10 mouse cellular contexts compared by ENCODE assay signal in genomic region chr9:46067691-46068090, GRCm38 (mm10). TPM values are rescaled to one million over a fixed set of nuclear protein-coding genes. Genes with fewer than 3 reads are reported as not detected.
DNase-seq lines count a peak whose midpoint lies in the region; ATAC-seq and TF ChIP-seq lines count a peak whose summit lies in the region.
"Had no signal": no experiment of that assay in that cellular context is flagged by ENCODE, and none has a peak within 500 bp of the region (broad histone marks: within the 10 kb centered on the region; RNA-seq: fewer than 3 reads in every experiment).

No protein-coding gene starts in this region.

- H3K9ac ChIP-seq in limb, embryonic 15.5 days, result no peak overlapping the region
- H3K9ac ChIP-seq: hindbrain, embryonic 15.5 days had no signal

- H3K4me3 ChIP-seq in limb, embryonic 15.5 days, result no peak overlapping the region
- no peak overlapping the region for H3K4me3 ChIP-seq in myocyte
- H3K4me3 ChIP-seq: hindbrain, embryonic 15.5 days had no signal

- H3K27ac ChIP-seq in limb, embryonic 15.5 days, result no peak overlapping the region
- H3K27ac ChIP-seq: hindbrain, embryonic 15.5 days had no signal

- peak; percentile 77 for ATAC-seq in limb, embryonic 15.5 days (ENCODE audit: insufficient number of reproducible peaks, low FRiP score, low TSS enrichment, low read depth)

- H3K4me2 ChIP-seq in limb, embryonic 15.5 days, result no peak overlapping the region
- peak overlapping the region; percentile 49 for H3K4me2 ChIP-seq in myocyte (ENCODE audit: low read depth)
- H3K4me2 ChIP-seq: hindbrain, embryonic 15.5 days had no signal

- peaks cover 33% of the 10 kb centered on the region for H3K4me1 ChIP-seq in limb, embryonic 15.5 days

- H3ac ChIP-seq in myocyte (ENCODE audit: control insufficient read depth, insufficient read length), result no peak overlapping the region

- DNase-seq in adrenal gland, postnatal 25 days, result peak; percentile 10
- DNase-seq in adrenal gland, postnatal 4 days (ENCODE audit: low spot score in 2 of 2), result no peak
- peak; percentile 43 for DNase-seq in embryo, embryonic 11 days
- no peak for DNase-seq in frontal cortex, postnatal 10 days (ENCODE audit: low spot score in 2 of 2)
- DNase-seq in left cerebral cortex, adult 9 months (ENCODE audit: low spot score in 2 of 2), result no peak
- DNase-seq in heart, adult 18-20 months, result no peak
- DNase-seq: cerebellum, adult 11 months had no signal

- no peaks in the 10 kb centered on the region for H3K36me3 ChIP-seq in limb, embryonic 15.5 days
- no peaks in the 10 kb centered on the region for H3K36me3 ChIP-seq in myocyte (ENCODE audit: control insufficient read depth, insufficient read depth)
- H3K36me3 ChIP-seq: hindbrain, embryonic 15.5 days had no signal

- TF ChIP-seq POLR2A in myocyte (IDR thresholded peaks at IDR 0.05; ENCODE audit: insufficient read length, low read depth), result no peak

- H3K79me2 ChIP-seq in myocyte (ENCODE audit: control insufficient read depth, insufficient read depth), result peaks cover 33% of the 10 kb centered on the region

- 32% methylated on average over 7 of the region's 7 CpGs for WGBS in limb, embryonic 15.5 days

- no peaks in the 10 kb centered on the region for H3K27me3 ChIP-seq in limb, embryonic 15.5 days
- no peaks in the 10 kb centered on the region for H3K27me3 ChIP-seq in myocyte (ENCODE audit: control insufficient read depth, insufficient read depth, insufficient read length)
- H3K27me3 ChIP-seq: hindbrain, embryonic 15.5 days had no signal

- H3K9me3 ChIP-seq in limb, embryonic 15.5 days, result no peaks in the 10 kb centered on the region
- H3K9me3 ChIP-seq: hindbrain, embryonic 15.5 days had no signal

TF ChIP-seq in myocyte, 11 proteins besides CTCF, POLR2A, EP300 and RAD21:
- TF ChIP-seq MYOG (IDR thresholded peaks at IDR 0.05; ENCODE audit: control insufficient read depth in 1 of 3, insufficient read depth in 1 of 3, insufficient read length in 2 of 3, low read depth in 2 of 3), result peak in 1 of 3 experiments; percentile 48
- TF ChIP-seq MYOD1 (IDR thresholded peaks at IDR 0.05; ENCODE audit: control insufficient read depth in 1 of 3, insufficient read length in 2 of 3, low read depth in 2 of 3), result peak in 1 of 3 experiments; percentile 52
- peak; percentile 33 for TF ChIP-seq USF1 (IDR thresholded peaks at IDR 0.05; ENCODE audit: low read depth)
- TF ChIP-seq CEBPB (IDR thresholded peaks at IDR 0.05; ENCODE audit: insufficient read depth, poor library complexity, severe bottlenecking), result no peak
- no peak for TF ChIP-seq TCF3 (IDR thresholded peaks at IDR 0.05; ENCODE audit: insufficient read length, low read depth)

RNA-seq across cellular contexts. Expression of gene Sik3, which starts 55.1 kb away (rescaled TPM):
- 57.3 and 63.2 TPM in 2 replicates for total RNA-seq in adrenal gland, postnatal 25 days (2021)
- total RNA-seq in adrenal gland, postnatal 4 days (2021), result 10 to 100 TPM; 61.9 to 69.3 TPM
- 10.6 and 11.8 TPM in 2 replicates for polyA plus RNA-seq in limb, embryonic 15.5 days (2015; fragmentation: Nextera tagmentation; extraction: Ambion mirVana)
- 29.4 TPM for polyA plus RNA-seq in myocyte (2012; fragmentation: generic; extraction: Trizol)
- 10 to 100 TPM; 67.9 to 69.1 TPM for total RNA-seq in heart, adult 18-20 months (2021)

RNA-seq across cellular contexts. Expression of gene Pafah1b2, which starts 55.2 kb away (rescaled TPM):
- total RNA-seq in adrenal gland, postnatal 25 days (2021), result 112 and 146 TPM in 2 replicates
- 100 to 1,000 TPM; 154 to 163 TPM for total RNA-seq in adrenal gland, postnatal 4 days (2021)
- 182 and 188 TPM in 2 replicates for polyA plus RNA-seq in limb, embryonic 15.5 days (2015; fragmentation: Nextera tagmentation; extraction: Ambion mirVana)
- polyA plus RNA-seq in myocyte (2012; fragmentation: generic; extraction: Trizol), result 86.8 TPM
- 10 to 100 TPM; 52.3 to 58.0 TPM for total RNA-seq in heart, adult 18-20 months (2021)

Comparison
In these comparisons a context has a peak if more than half of its experiments do, and no peak if none do; other contexts are left out.
1. DNase-seq: peak in adrenal gland, postnatal 25 days (single experiment) and embryo, embryonic 11 days (single experiment); none in adrenal gland, postnatal 4 days (0 of 2), frontal cortex, postnatal 10 days (0 of 2), left cerebral cortex, adult 9 months (0 of 2) and heart, adult 18-20 months (0 of 2).